ENCODE assay signal across 29 mouse cellular contexts in the genomic region with DNA sequence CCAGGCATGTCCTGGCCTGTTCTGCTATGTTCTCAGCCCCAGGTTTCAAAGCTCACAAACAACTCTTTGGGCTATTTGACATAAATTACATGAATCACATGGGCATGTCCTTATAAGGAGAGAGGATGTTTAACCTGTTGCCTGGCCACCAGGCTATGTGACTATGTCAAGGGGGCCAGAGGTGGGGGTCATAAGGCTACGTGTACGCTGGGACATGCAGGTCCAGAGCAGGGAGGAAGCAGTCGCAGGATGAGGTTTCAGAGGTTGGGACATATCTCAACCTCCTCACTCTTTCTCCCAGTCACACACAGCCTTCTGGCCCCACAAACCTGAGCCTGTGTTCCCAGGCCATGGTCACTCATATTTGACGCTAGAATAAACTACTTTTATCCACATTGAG. TPM values are rescaled to one million over a fixed set of nuclear protein-coding genes. Genes with fewer than 3 reads are reported as not detected.
"Had no signal": no experiment of that assay in that cellular context is flagged by ENCODE, and none has a peak within 500 bp of the region (broad histone marks: within the 10 kb centered on the region; RNA-seq: fewer than 3 reads in every experiment).

No protein-coding gene starts in this region.

- DNase-seq: gastrocnemius, adult 2 months; gastrocnemius, postnatal 10 days; gastrocnemius, postnatal 36 days; heart, adult 2 months; heart, postnatal 10 days; heart, postnatal 4 days; kidney, adult 18-20 months; kidney, adult 9 months; kidney, postnatal 14 days; kidney, postnatal 36 days; layer of hippocampus, adult 9-11 months; layer of hippocampus, postnatal 36 days had no signal

- H3K4me2 ChIP-seq: heart, embryonic 12.5 days; hindbrain, embryonic 12.5 days; hindbrain, embryonic 14.5 days; intestine, embryonic 15.5 days; kidney, embryonic 15.5 days; limb, embryonic 12.5 days; liver, embryonic 12.5 days had no signal

- ATAC-seq: hindbrain, embryonic 16.5 days; inflammation-experienced regulatory T-cells, adult 6 months; intestine, embryonic 15.5 days; intestine, postnatal 0 days; liver, embryonic 12.5 days had no signal

- H3K4me3 ChIP-seq: gastrocnemius, adult 2 months; heart, adult 2 months; heart, embryonic 12.5 days; hindbrain, embryonic 10.5 days; hindbrain, embryonic 12.5 days; intestine, embryonic 15.5 days; kidney, embryonic 15.5 days; left cerebral cortex, adult 2 months; limb, embryonic 10.5 days; limb, embryonic 12.5 days; liver, embryonic 12.5 days had no signal

- H3K27ac ChIP-seq: gastrocnemius, adult 2 months; heart, adult 2 months; hindbrain, embryonic 10.5 days; hindbrain, embryonic 12.5 days; hindbrain, embryonic 14.5 days; intestine, embryonic 15.5 days; kidney, embryonic 15.5 days; kidney, postnatal 0 days; left cerebral cortex, adult 2 months; limb, embryonic 10.5 days; limb, embryonic 12.5 days; liver, embryonic 12.5 days; liver, embryonic 14.5 days had no signal

- H3K27me3 ChIP-seq: heart, embryonic 12.5 days; hindbrain, embryonic 12.5 days; intestine, embryonic 15.5 days; kidney, embryonic 15.5 days; limb, embryonic 12.5 days; liver, embryonic 12.5 days had no signal

- H3K4me1 ChIP-seq: heart, embryonic 12.5 days; intestine, embryonic 15.5 days; liver, embryonic 12.5 days had no signal

- H3K9ac ChIP-seq: heart, embryonic 12.5 days; hindbrain, embryonic 12.5 days; hindbrain, embryonic 14.5 days; intestine, embryonic 15.5 days; kidney, embryonic 15.5 days; limb, embryonic 12.5 days; liver, embryonic 12.5 days; liver, embryonic 14.5 days had no signal

- H3K36me3 ChIP-seq: heart, embryonic 12.5 days; hindbrain, embryonic 10.5 days; hindbrain, embryonic 12.5 days; intestine, embryonic 15.5 days; kidney, embryonic 15.5 days; limb, embryonic 10.5 days; limb, embryonic 12.5 days; liver, embryonic 12.5 days had no signal

- H3K9me3 ChIP-seq: heart, embryonic 12.5 days; hindbrain, embryonic 10.5 days; hindbrain, embryonic 12.5 days; intestine, embryonic 15.5 days; kidney, embryonic 15.5 days; limb, embryonic 10.5 days; limb, embryonic 12.5 days; liver, embryonic 12.5 days had no signal

RNA-seq across cellular contexts. Expression of a gene that starts 48.0 kb away (rescaled TPM):
- total RNA-seq: gastrocnemius, adult 2 months; gastrocnemius, postnatal 36 days; heart, adult 2 months; layer of hippocampus, adult 18-20 months; layer of hippocampus, adult 8-10 months had no signal
- polyA plus RNA-seq: limb, embryonic 10.5 days had no signal
